Mouse (Mus musculus): Measurements from ENCODE around the gene Mtif2. TPM values are rescaled to one million over a fixed set of nuclear protein-coding genes. Genes with fewer than 3 reads are reported as not detected.

Mtif2 gene
- 10.6 TPM for polyA plus RNA-seq (2014; fragmentation: Illumina TruSeq; extraction: RNeasy Lipid Tissue Mini Kit (QIAGEN cat#74804); ENCODE audit: insufficient read depth, low read depth, low replicate concordance)

DNA sequence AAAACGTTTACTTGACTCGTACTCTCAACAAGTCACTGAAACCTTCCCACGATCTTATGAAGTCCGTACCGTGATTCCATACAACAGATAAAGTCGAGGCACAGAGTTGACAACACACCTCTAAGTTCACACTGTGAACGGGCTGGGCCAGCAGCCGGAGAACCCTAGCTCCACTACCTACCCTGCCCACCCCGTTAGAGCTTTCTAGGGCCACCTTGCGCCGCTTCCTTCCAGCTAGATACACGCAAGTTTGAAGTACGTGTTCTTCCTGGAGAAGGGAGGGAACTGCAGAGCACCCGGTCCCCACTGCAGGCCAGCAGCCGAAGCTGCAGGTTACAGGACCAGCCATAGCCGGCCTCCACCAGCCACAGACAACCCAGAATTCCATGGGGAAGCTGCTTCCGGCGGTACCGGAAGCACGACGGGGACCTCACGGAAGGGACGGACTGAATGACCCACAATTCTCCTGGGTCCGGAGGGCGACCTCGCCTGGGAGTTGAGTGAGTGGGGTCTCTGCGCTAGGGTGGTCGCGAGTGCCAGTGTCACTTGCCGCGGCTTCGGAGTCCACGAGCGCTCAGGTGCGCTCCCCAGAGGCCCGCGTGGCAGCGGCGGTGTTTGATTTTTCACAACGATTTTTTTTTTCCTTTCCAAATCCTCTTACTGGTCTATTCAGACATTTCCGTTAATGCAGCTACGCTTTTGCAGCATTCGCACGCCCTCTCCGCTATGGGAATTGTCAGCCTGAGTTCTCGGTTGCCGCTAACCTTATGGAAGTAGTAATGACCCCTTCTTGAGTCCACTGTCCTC lies at the start of gene Mtif2:
Gene Mtif2, plus strand, starts transcription at position 421 of the 807 bp plus-strand sequence.

GRCm38 (mm10) chr11:29514682-29515412 lies 11.4 kb upstream of the Mtif2 start, which contains the start of gene Prorsd1:
Gene Prorsd1, minus strand, starts transcription at chr11:29515033.

DNA sequence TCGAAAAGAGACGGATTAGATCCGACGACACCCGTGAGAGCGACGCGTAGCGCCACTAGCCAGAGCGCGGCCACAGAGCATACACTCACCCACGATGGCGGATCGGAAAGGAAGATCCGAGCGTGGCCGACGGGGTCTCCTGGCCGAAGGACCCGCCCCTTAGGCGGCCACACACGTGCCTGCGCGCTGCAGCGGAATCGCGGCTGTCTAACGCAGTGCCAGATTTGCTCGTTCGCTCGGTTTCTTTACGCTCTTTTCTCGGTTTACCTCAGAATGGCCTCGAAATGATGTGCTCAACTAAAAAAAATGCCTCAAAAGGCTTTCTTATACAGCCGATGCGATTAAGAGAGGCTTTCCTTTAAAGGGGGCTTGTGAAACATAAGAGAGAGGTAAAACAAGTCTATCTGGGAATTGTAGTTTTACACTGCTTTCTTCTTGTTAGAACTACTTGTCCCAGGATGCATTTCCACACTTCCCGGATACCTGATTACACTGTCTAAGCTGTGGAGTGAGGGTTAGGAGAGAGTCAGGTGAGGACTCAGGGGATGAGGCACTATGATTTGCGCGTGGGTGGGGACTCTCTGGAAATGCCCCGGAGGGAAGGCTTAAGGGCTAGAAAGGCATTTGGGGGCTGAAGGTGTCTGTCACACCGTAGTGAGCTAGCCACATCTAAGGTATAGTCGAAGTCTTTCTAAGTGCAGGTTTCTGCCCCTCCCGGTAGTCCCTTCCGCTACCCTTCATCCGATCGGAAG lies 21.7 kb downstream of the Mtif2 start, which contains the start of the genes Clhc1 and Rps27a:
Gene Clhc1, plus strand, starts transcription at position 199 of the 752 bp plus-strand sequence.
Gene Rps27a, minus strand, starts transcription at position 358 of the 752 bp plus-strand sequence.

Other genes starting within 250 kb of the Mtif2 start
- gene Ccdc88a, start 152.8 kb upstream of the Mtif2 start, polyA plus RNA-seq (2014; fragmentation: Illumina TruSeq; extraction: RNeasy Lipid Tissue Mini Kit (QIAGEN cat#74804); ENCODE audit: insufficient read depth, low read depth, low replicate concordance) = 2.5 TPM
- 23.2 TPM for gene Prorsd1, start 11.4 kb upstream of the Mtif2 start, polyA plus RNA-seq (2014; fragmentation: Illumina TruSeq; extraction: RNeasy Lipid Tissue Mini Kit (QIAGEN cat#74804); ENCODE audit: insufficient read depth, low read depth, low replicate concordance)
- gene Clhc1, start 21.5 kb downstream of the Mtif2 start, polyA plus RNA-seq (2014; fragmentation: Illumina TruSeq; extraction: RNeasy Lipid Tissue Mini Kit (QIAGEN cat#74804); ENCODE audit: insufficient read depth, low read depth, low replicate concordance) = 0.14 TPM
- 1,733 TPM for gene Rps27a, start 21.7 kb downstream of the Mtif2 start, polyA plus RNA-seq (2014; fragmentation: Illumina TruSeq; extraction: RNeasy Lipid Tissue Mini Kit (QIAGEN cat#74804); ENCODE audit: insufficient read depth, low read depth, low replicate concordance)
- 126 TPM for gene Rtn4, start 166.5 kb downstream of the Mtif2 start, polyA plus RNA-seq (2014; fragmentation: Illumina TruSeq; extraction: RNeasy Lipid Tissue Mini Kit (QIAGEN cat#74804); ENCODE audit: insufficient read depth, low read depth, low replicate concordance)